Mouse (Mus musculus): ENCODE data around the gene Pdha1. TPM values are rescaled to one million over a fixed set of nuclear protein-coding genes. Genes with fewer than 3 reads are reported as not detected.

Pdha1 gene
- 120 TPM in 2 replicates for polyA plus RNA-seq (2014; fragmentation: Nextera tagmentation; extraction: Ambion mirVana)

GRCm38 (mm10) chrX:160137861-160138717 is at the start of gene Pdha1:
Gene Pdha1 (minus strand): TSS chrX:160138413.
- Histone ChIP-seq H3K27me3 (ENCODE audit: control insufficient read depth, insufficient read depth, low read length) (no peaks in the 10 kb centered on the region; the same call in 1 of the 2 replicates), H3K36me3 (ENCODE audit: control insufficient read depth, insufficient read depth, low read length) (no peaks in the 10 kb centered on the region), H3K4me1 (replicated peaks; ENCODE audit: control insufficient read depth, insufficient read depth, low read length) (0 out of 2 replicates have a peak, but pooled peaks cover 3% of the 10 kb centered on the region), H3K4me3 (ENCODE audit: low read depth, low read length) (peak within 1 kb of the TSS; percentile 56), H3K9ac (ENCODE audit: low read length) (peak within 1 kb of the TSS; percentile 69), H3K4me2 (ENCODE audit: low read depth, low read length, severe bottlenecking) (peak within 1 kb of the TSS; percentile 62), H3K9me3 (ENCODE audit: control insufficient read depth, low read length) (no peaks in the 10 kb centered on the region), H3K27ac (ENCODE audit: low read depth, low read length) (no peak within 1 kb of the TSS)
- DNase-seq (ENCODE audit: low spot score) (peak; percentile 90), ATAC-seq (replicated peaks; ENCODE audit: low FRiP score) (peak; percentile 98)
- 26% methylated on average over 62 of the region's 67 CpGs for WGBS

- H3K27ac ChIP-seq (ENCODE audit: low read depth, low read length): no peak overlapping the region
- no peaks in the 10 kb centered on the region for H3K9me3 ChIP-seq (ENCODE audit: control insufficient read depth, low read length)
- no peaks in the 10 kb centered on the region for H3K36me3 ChIP-seq (ENCODE audit: control insufficient read depth, insufficient read depth, low read length)
- H3K4me3 ChIP-seq (ENCODE audit: low read depth, low read length): no peak overlapping the region
- H3K27me3 ChIP-seq (ENCODE audit: control insufficient read depth, insufficient read depth, low read length): peaks cover 8% of the 10 kb centered on the region; the same call in 1 of the 2 replicates
- H3K4me1 ChIP-seq (replicated peaks; ENCODE audit: control insufficient read depth, insufficient read depth, low read length): no peaks in the 10 kb centered on the region
- no peak overlapping the region for H3K9ac ChIP-seq (ENCODE audit: low read length)
- 61% methylated on average over 3 of the region's 3 CpGs for WGBS
- no peak for ATAC-seq (replicated peaks; ENCODE audit: low FRiP score)
- no peak overlapping the region for H3K4me2 ChIP-seq (ENCODE audit: low read depth, low read length, severe bottlenecking)
- DNase-seq (ENCODE audit: low spot score): no peak
Observed at GRCm38 (mm10) chrX:160179032-160179431, 40.8 kb upstream of the Pdha1 start.

- WGBS: 13% methylated on average over 2 of the region's 3 CpGs
- Histone ChIP-seq H3K9me3 (ENCODE audit: control insufficient read depth, low read length) (no peaks in the 10 kb centered on the region), H3K4me1 (replicated peaks; ENCODE audit: control insufficient read depth, insufficient read depth, low read length) (0 out of 2 replicates have a peak, but pooled peaks cover 3% of the 10 kb centered on the region), H3K27me3 (ENCODE audit: control insufficient read depth, insufficient read depth, low read length) (peaks cover 6% of the 10 kb centered on the region; the same call in 1 of the 2 replicates), H3K4me3 (ENCODE audit: low read depth, low read length) (no peak overlapping the region), H3K36me3 (ENCODE audit: control insufficient read depth, insufficient read depth, low read length) (no peaks in the 10 kb centered on the region), H3K9ac (ENCODE audit: low read length) (no peak overlapping the region), H3K27ac (ENCODE audit: low read depth, low read length) (no peak overlapping the region), H3K4me2 (ENCODE audit: low read depth, low read length, severe bottlenecking) (no peak overlapping the region)
- ATAC-seq (replicated peaks; ENCODE audit: low FRiP score) (no peak), DNase-seq (ENCODE audit: low spot score) (peak; percentile 68)
Observed at GRCm38 (mm10) chrX:160170150-160170549, 31.9 kb upstream of the Pdha1 start.

- H3K4me1 ChIP-seq (replicated peaks; ENCODE audit: control insufficient read depth, insufficient read depth, low read length): 0 out of 2 replicates have a peak, but pooled peaks cover 3% of the 10 kb centered on the region
- WGBS: 18% methylated on average over 6 of the region's 6 CpGs
- H3K36me3 ChIP-seq (ENCODE audit: control insufficient read depth, insufficient read depth, low read length): no peaks in the 10 kb centered on the region
- no peak overlapping the region for H3K9ac ChIP-seq (ENCODE audit: low read length)
- H3K27ac ChIP-seq (ENCODE audit: low read depth, low read length): peak overlapping the region; percentile 31
- H3K9me3 ChIP-seq (ENCODE audit: control insufficient read depth, low read length): no peaks in the 10 kb centered on the region
- DNase-seq (ENCODE audit: low spot score): peak; percentile 50
- 0 out of 2 replicates have a peak, but pooled peaks cover 4% of the 10 kb centered on the region for H3K27me3 ChIP-seq (ENCODE audit: control insufficient read depth, insufficient read depth, low read length)
- H3K4me3 ChIP-seq (ENCODE audit: low read depth, low read length): no peak overlapping the region
- ATAC-seq (replicated peaks; ENCODE audit: low FRiP score): peak; percentile 83
- no peak overlapping the region for H3K4me2 ChIP-seq (ENCODE audit: low read depth, low read length, severe bottlenecking)
Observed at GRCm38 (mm10) chrX:160166246-160166985, 28.2 kb upstream of the Pdha1 start.

- H3K4me1 ChIP-seq (replicated peaks; ENCODE audit: control insufficient read depth, insufficient read depth, low read length): 0 out of 2 replicates have a peak, but pooled peaks cover 3% of the 10 kb centered on the region
- 88% methylated on average over 3 of the region's 3 CpGs for WGBS
- H3K27me3 ChIP-seq (ENCODE audit: control insufficient read depth, insufficient read depth, low read length): 0 out of 2 replicates have a peak, but pooled peaks cover 3% of the 10 kb centered on the region
- H3K9me3 ChIP-seq (ENCODE audit: control insufficient read depth, low read length): no peaks in the 10 kb centered on the region
- H3K27ac ChIP-seq (ENCODE audit: low read depth, low read length): no peak overlapping the region
- H3K36me3 ChIP-seq (ENCODE audit: control insufficient read depth, insufficient read depth, low read length): no peaks in the 10 kb centered on the region
- no peak overlapping the region for H3K4me3 ChIP-seq (ENCODE audit: low read depth, low read length)
- H3K4me2 ChIP-seq (ENCODE audit: low read depth, low read length, severe bottlenecking): no peak overlapping the region
- no peak for DNase-seq (ENCODE audit: low spot score)
- no peak for ATAC-seq (replicated peaks; ENCODE audit: low FRiP score)
- no peak overlapping the region for H3K9ac ChIP-seq (ENCODE audit: low read length)
Observed at GRCm38 (mm10) chrX:160164259-160164658, 26.0 kb upstream of the Pdha1 start.

GRCm38 (mm10) chrX:160153147-160153815 is 15.1 kb upstream of the Pdha1 start:
- no peak overlapping the region for H3K9ac ChIP-seq (ENCODE audit: low read length)
- H3K9me3 ChIP-seq (ENCODE audit: control insufficient read depth, low read length): no peaks in the 10 kb centered on the region
- H3K4me3 ChIP-seq (ENCODE audit: low read depth, low read length): no peak overlapping the region
- no peaks in the 10 kb centered on the region for H3K36me3 ChIP-seq (ENCODE audit: control insufficient read depth, insufficient read depth, low read length)
- no peak overlapping the region for H3K4me2 ChIP-seq (ENCODE audit: low read depth, low read length, severe bottlenecking)
- ATAC-seq (replicated peaks; ENCODE audit: low FRiP score): no peak
- no peak overlapping the region for H3K27ac ChIP-seq (ENCODE audit: low read depth, low read length)
- H3K4me1 ChIP-seq (replicated peaks; ENCODE audit: control insufficient read depth, insufficient read depth, low read length): no peaks in the 10 kb centered on the region
- DNase-seq (ENCODE audit: low spot score): no peak
- WGBS: 55% methylated on average over 4 of the region's 4 CpGs
- no peaks in the 10 kb centered on the region; the same call in 1 of the 2 replicates for H3K27me3 ChIP-seq (ENCODE audit: control insufficient read depth, insufficient read depth, low read length)

GRCm38 (mm10) chrX:160148859-160149258 is 10.6 kb upstream of the Pdha1 start:
- Histone ChIP-seq H3K4me3 (ENCODE audit: low read depth, low read length) (no peak overlapping the region), H3K27ac (ENCODE audit: low read depth, low read length) (no peak overlapping the region), H3K27me3 (ENCODE audit: control insufficient read depth, insufficient read depth, low read length) (no peaks in the 10 kb centered on the region; the same call in 1 of the 2 replicates), H3K4me1 (replicated peaks; ENCODE audit: control insufficient read depth, insufficient read depth, low read length) (no peaks in the 10 kb centered on the region), H3K4me2 (ENCODE audit: low read depth, low read length, severe bottlenecking) (no peak overlapping the region), H3K9ac (ENCODE audit: low read length) (no peak overlapping the region), H3K9me3 (ENCODE audit: control insufficient read depth, low read length) (no peaks in the 10 kb centered on the region), H3K36me3 (ENCODE audit: control insufficient read depth, insufficient read depth, low read length) (no peaks in the 10 kb centered on the region)
- no peak for ATAC-seq (replicated peaks; ENCODE audit: low FRiP score)
- no peak for DNase-seq (ENCODE audit: low spot score)
- 88% methylated on average over 3 of the region's 3 CpGs for WGBS

- H3K36me3 ChIP-seq (ENCODE audit: control insufficient read depth, insufficient read depth, low read length): no peaks in the 10 kb centered on the region
- H3K27me3 ChIP-seq (ENCODE audit: control insufficient read depth, insufficient read depth, low read length): no peaks in the 10 kb centered on the region; the same call in 1 of the 2 replicates
- WGBS: 94% methylated on average over 3 of the region's 3 CpGs
- no peak for ATAC-seq (replicated peaks; ENCODE audit: low FRiP score)
- no peak overlapping the region for H3K9ac ChIP-seq (ENCODE audit: low read length)
- H3K9me3 ChIP-seq (ENCODE audit: control insufficient read depth, low read length): no peaks in the 10 kb centered on the region
- no peak overlapping the region for H3K4me3 ChIP-seq (ENCODE audit: low read depth, low read length)
- H3K4me2 ChIP-seq (ENCODE audit: low read depth, low read length, severe bottlenecking): no peak overlapping the region
- H3K27ac ChIP-seq (ENCODE audit: low read depth, low read length): no peak overlapping the region
- DNase-seq (ENCODE audit: low spot score): no peak
- H3K4me1 ChIP-seq (replicated peaks; ENCODE audit: control insufficient read depth, insufficient read depth, low read length): no peaks in the 10 kb centered on the region
Observed at GRCm38 (mm10) chrX:160147406-160147805, 9.2 kb upstream of the Pdha1 start.

Measured in forebrain, embryonic 11.5 days (tissue).